Mouse (Mus musculus) brain, adult 10 weeks (tissue): ENCODE measurements around the gene H2afy2. TPM values are rescaled to one million over a fixed set of nuclear protein-coding genes. Genes with fewer than 3 reads are reported as not detected.

ENCODE experiments used
- polyA plus RNA-seq: library from polyadenylated mRNA; stranded (reverse); fragments of 350-450 nt; fragmentation: Illumina TruSeq; extraction: RNeasy Lipid Tissue Mini Kit (QIAGEN cat#74804); gene quantifications from one replicate; pipeline ENCODE4 v1.2.3, GENCODE M21; 2015; ENCODE audit warnings: low read depth, low replicate concordance

H2afy2 gene
- 18.8 TPM for polyA plus RNA-seq

DNA sequence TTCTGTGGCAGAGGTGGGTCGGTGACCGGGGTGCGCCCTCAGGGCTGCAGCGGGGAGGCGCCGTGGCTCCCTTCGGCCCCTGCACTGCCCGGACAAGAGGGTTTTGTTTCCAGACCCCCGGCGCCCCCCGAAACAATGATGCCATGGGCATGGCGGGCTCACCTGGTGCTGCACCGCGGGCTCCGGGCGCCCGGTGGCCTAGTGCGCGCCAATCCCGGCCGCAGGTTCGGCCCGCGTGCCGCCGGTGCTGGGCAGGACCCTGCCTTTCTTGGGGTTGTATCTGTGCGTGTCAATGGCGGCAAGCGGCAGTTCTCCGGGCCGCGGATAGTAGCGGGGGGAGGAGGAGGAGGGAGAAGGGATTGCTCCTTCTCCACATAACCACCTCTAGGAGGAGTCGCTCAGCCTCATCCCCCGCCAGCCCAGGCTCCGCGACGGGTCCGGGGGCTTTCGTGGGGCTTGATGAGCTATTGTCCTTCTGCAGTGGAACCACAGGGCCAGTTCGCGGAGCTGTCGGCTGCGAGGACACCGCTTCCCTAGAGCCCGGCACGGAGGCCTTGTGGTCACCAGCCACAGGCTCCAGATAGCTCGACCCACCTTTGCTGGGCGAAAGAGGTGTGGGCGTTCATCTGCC lies at the start of gene H2afy2:
Gene H2afy2, minus strand, starts transcription at position 527 of the 631 bp plus-strand sequence.

DNA sequence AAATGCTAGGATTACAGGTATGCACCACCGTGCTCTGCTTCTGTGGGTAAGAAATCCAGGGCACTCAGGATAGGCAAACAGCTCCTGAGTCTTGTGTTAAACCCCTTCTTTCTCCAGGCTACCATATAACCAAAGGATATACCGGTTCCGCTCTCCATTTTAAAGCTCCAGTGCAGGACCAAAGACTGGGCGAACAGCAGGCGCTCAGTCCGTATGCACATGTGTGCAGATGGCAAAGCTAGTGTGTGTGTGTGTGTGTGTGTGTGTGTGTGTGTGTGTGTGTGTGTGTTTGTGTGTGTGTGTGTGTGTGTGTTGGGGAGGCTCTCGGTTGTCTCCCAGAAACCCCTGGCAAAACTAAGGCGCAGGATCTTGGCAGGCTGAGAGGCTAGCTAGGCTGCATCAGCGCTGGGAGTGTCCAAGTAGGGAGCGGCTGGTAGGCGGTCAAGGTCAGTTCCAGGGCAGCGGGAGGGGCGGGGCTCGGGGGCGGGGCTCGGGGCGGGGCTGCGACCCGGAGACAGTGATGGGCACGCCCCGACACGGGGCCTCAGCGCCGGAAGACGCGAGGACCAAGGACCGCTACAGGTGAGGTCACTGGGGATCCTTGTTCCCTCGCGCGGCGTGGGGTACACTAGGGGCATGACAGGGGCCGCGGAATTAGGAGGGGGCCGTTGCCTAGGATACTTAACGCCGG lies 69.0 kb downstream of the H2afy2 start, which contains the start of gene Aifm2:
Gene Aifm2, plus strand, starts transcription at position 493 of the 691 bp plus-strand sequence.

GRCm38 (mm10) chr10:61694870-61695670 lies 88.9 kb downstream of the H2afy2 start, which contains the start of gene Tysnd1:
Gene Tysnd1, plus strand, starts transcription at chr10:61695514.

Other genes with a start within 250 kb of the H2afy2 start
- 0.52 TPM for gene Npffr1, start 188.7 kb downstream of the H2afy2 start, polyA plus RNA-seq
- gene Ppa1, start 135.6 kb downstream of the H2afy2 start, polyA plus RNA-seq: 135 TPM
- gene Sar1a, start 103.8 kb downstream of the H2afy2 start, polyA plus RNA-seq: 133 TPM
- gene Tysnd1, start 88.6 kb downstream of the H2afy2 start, polyA plus RNA-seq: 11.7 TPM
- gene Aifm2, start 68.9 kb downstream of the H2afy2 start, polyA plus RNA-seq: 8.1 TPM
- gene Col13a1, start 195.0 kb upstream of the H2afy2 start, polyA plus RNA-seq: 1.0 TPM